Mouse (Mus musculus) G1E (cell line): ENCODE data around the gene Slbp.

ENCODE experiments used
- CTCF ChIP-seq: IDR thresholded peaks from 2 replicates; pipeline ENCODE4 v1.5.1; 2012; ENCODE audit warnings: low read depth, low read length, inconsistent platforms, mixed read lengths
- GATA1 ChIP-seq: IDR thresholded peaks from 2 replicates; pipeline ENCODE4 v1.6.1; 2012; ENCODE audit warnings: borderline replicate concordance, low read length, inconsistent platforms, mixed read lengths
- POLR2AphosphoS5 ChIP-seq: IDR thresholded peaks from 2 replicates; pipeline ENCODE4 v1.6.1; 2012; ENCODE audit warnings: low read depth, low read length, inconsistent platforms; ENCODE audit not compliant: insufficient replicate concordance
- TAL1 ChIP-seq: conservative IDR thresholded peaks from 2 replicates; pipeline ENCODE4 v1.6.1; 2012; ENCODE audit warnings: low read depth, low read length, inconsistent platforms, mixed read lengths

GRCm38 (mm10) chr5:33630615-33631014, 21.8 kb downstream of the Slbp start:
- TF ChIP-seq CTCF = no peak
- TF ChIP-seq TAL1 = peak; percentile 38; the same call in 1 of the 2 replicates
- no peak for TF ChIP-seq GATA1
- no peak for TF ChIP-seq POLR2AphosphoS5
